Mouse (Mus musculus) Muller cell, postnatal 12 days (primary cell): ENCODE results near the gene A430078G23Rik.
"Not testable (repeated sequence)": the region's sequence is repeated elsewhere in the genome, so short reads cannot be mapped to it uniquely, and the experiment has no call there.

Experiments
- DNase-seq: peaks from one replicate; pipeline ENCODE4 v3.0.0-alpha.2; 2015; ENCODE audit errors: inconsistent ontology term

A430078G23Rik gene

DNA sequence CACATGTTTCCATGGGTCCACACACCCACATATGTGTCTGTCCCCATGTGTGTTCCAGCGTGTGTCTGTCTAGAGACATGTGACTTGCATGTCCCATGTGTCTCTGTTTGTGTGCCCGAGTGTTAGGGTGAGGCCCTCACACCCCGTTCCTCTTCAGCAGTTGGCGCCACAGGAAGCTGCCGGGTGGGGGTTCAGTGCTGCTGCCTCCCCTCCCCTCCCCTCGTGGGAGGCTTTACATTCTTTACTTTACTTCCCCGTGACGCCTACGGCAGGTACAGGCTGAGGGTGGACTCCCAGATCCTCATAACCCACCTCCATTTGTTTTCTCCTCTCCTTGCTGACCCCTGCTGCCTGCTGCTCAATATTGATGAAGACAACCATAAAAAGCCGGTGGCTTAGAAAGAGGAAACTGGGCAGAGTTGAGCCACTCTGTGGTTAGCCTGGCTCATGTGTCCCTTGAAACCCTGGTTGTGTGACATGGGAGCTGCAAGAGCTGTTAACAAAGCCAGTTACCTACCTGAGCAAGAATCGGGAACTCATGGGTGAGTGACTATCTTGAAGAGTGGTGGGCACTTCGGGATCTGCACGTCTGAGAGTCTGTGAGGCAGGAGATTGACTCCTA, at the start of gene A430078G23Rik:
Gene A430078G23Rik, plus strand, starts transcription at position 227 of the 622 bp plus-strand sequence.
- DNase-seq, result no peak

DNA sequence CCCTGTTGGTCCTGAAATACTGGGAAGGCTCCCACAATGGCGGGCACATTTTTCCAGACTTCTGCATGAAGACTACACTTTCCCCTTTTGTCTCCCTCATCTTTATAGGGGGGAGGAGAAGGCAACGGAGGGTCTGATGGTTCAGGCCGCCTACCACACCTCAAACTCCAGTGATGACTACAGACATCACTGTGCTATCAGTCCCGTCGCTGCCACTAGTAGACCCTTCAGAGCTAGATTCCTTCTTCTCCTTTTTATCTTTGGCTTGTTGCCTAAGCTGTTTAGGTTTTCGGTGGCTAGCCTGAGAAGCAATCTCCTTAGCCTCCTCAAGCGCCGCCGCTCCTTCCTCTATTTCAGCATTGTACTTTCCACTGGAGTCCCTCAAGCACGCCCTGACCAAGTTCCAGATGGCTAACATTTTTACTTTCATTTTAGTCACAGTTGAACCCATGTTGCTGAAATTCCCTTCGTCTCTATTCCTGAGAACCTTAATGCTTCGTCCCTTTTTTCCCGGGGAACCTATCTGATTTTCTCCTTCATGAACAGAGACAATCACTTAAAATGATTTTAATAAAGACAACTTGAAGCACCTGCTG, 44.9 kb upstream of the A430078G23Rik start:
- not testable (repeated sequence) for DNase-seq

DNA sequence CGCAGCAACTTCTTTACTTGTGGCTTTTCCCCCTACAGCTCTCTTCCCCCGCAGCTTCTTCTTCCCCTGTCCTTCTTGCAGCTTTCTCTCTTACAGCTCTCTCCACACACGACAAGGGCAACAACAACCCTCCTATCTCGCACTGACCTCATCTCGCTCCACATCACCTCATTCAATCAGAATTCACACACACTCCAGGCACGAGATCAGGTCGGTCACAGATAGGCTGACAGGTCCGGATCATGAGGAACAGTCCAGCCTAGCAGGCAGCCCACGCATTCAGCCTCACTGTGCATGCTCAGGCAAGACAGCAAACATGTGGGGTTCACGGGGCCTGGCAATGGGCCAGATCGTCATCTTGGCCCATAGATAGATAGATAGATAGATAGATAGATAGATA, 43.6 kb upstream of the A430078G23Rik start:
- DNase-seq, result no peak

DNA sequence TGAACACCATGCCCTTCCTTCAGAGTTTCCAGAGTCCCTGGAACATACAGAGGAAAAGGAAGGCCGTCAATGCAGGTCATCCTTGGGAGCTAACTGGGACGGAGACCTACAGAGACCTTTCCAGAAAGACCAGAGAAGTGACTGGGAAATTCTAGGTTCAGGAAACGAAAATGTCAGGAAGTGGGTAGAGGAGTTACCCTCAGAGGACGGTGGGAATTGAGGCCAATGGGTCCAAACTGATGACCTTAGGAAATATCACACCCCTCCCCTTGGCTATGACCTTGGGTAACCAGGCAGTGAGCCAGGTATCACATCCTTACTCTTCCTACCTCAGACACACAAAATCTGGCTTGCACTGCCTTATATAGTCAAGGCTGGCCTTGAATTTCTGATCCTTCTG, 41.7 kb upstream of the A430078G23Rik start:
- DNase-seq, result no peak

DNA sequence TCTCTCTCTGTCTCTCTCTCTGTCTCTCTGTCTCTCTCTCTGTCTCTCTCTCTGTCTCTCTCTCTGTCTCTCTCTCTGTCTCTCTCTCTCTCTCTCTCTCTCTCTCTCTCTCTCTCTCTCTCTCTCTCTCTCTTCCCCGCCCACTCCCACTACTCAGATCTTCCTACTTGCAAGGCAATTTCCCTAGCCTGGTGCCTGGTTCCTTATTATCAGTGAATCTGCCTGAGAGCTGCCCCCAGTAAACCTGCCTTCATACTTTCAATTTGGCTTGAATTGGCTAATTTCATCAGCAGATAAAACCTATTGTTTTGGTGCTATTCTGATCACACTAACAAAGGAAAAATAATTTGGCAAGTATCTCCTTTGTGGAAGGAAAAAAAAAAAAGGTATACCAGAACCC, 39.8 kb upstream of the A430078G23Rik start:
- DNase-seq, result not testable (repeated sequence)

DNA sequence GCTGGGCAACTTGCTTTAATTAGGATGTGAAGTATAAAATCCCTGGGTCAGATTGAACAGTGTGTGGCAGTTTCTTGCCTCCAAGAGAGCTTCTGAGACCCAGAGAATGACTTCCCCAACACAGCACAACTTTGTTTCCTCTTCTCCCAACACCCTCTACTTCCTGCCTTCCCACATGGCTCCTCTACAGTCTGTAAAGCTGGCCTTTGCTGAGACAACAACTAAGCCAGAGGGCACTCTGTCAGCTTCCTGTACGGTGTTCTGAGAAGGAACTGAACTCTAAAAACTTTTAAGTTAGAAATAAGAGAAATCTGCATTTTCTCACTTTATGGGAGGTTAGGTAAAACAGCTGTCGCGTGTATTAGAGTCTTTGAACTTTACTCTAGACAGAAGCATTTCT, 39.4 kb upstream of the A430078G23Rik start:
- no peak for DNase-seq

DNA sequence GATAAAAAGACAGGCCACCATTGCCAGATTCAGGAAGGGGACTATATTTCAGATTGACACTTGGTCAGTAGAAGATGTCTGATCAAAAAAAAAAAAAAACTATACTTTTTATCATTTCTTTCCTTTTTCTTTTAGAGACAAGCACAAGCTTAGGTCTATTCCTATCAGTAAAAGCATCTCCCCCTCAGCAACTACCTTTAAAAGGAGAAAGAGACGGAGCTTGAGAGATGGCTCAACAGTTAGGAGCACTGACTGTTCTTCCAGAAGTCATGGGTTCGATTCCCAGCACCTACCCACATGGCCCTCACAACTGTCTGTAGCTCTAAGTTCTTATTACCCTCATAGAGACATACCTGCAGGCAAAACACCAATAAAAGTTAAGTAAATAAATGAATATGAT, 38.9 kb upstream of the A430078G23Rik start:
- no peak for DNase-seq

DNA sequence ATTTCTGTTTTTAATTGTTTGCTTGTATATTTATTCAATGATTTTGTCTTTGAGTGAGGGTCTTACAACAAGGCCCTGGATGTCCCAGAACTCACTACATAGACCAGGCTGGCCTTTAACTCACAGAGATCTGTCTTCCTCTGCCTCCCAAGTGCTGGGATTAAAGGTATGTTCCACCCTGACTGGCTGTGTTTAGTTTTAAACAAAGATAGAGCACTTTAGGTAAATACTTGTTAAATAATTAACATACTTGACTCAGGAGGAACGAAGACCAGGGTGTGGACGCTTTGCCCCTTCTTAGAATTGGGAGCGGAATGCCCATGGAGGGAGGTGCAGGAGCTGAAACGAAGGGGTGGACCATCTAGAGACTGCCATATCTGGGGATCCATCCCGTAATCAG, 36.6 kb upstream of the A430078G23Rik start:
- no peak for DNase-seq

DNA sequence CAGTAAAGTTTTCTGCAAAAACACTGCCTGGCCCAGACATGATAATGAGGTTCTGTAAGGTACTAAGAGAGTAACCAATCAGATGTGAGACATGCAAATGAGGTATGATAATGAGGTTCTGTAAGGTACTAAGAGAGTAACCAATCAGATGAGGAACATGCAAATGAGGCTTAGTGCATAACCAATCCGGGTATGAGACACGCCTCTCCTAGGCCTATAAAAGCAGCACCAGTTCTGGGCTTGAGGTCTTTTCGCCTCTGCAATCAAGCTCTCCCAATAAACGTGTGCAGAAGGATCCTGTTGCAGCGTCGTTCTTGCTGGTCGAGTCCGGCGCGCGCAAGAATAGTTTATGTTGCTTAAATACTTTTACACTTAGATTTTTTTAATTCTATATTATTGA, 33.9 kb upstream of the A430078G23Rik start:
- DNase-seq, result not testable (repeated sequence)

DNA sequence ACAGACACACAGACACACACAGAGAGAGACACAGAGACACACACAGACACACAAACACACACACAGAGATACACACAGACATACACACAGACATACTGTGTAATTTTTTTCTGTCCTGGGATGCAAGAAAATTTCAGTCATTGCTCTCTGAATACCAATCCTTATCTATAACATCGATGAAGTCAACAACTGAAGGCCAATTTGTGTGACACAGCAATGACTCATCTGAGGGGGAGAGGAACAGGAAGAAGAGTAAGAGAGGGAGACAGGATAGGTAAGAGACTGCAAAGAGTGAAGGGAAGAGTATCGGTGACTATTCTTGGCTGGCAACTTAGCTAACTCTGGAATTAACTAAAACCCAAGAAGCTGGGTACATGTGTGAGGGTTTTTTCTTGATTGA, 29.0 kb upstream of the A430078G23Rik start:
- DNase-seq, result no peak

DNA sequence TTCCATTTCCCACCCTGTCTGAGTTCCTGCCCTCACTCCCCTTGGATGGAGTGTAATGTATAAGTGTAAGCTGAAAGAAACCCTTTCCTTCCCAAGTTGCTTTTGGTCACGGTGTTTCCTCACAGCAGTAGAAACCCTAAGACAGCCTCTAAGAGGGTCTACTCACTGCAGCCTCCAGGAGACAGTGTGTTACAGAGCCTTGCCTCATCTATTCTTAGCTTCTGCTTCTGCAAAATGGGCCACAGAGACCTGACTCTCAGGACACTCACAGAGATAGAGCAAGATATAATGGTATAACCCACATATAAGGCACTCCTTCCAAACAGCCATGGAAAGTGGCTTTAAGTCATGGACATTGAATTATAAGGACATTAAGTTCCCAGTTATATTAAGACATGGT, 26.2 kb upstream of the A430078G23Rik start:
- DNase-seq, result no peak

DNA sequence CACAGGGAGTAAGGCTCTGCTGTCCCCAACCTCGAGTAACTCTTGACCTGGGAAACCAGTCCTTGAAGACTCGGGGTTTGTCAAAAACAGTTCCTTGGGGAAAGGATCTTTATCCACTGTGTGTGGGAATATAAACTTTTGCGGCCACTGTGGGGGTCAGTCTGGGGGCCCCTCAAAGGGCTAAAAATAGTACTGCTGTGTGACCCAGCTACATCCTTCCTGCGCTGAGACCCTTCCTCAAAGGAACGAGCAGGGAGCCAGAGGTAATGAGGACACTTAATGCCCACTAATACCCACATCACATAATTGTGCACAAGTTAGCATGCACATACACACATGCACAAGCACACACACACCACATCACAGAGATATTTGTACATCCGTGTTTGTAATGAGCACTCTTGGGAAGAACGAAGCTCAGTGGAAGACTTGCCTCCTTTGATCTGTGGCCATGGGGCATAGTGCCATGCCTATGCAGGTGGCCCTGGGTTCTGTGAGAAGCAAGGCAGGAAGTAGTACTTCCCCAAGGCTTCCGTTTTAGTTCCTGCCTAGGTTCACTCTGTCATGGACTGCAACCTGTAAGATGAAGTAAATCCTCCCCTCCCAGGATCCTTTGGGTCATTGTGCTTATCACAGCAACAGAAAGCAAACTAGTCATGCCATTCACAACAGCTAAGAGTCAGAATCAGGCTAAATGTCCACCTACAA, 25.5 kb upstream of the A430078G23Rik start:
- no peak for DNase-seq

DNA sequence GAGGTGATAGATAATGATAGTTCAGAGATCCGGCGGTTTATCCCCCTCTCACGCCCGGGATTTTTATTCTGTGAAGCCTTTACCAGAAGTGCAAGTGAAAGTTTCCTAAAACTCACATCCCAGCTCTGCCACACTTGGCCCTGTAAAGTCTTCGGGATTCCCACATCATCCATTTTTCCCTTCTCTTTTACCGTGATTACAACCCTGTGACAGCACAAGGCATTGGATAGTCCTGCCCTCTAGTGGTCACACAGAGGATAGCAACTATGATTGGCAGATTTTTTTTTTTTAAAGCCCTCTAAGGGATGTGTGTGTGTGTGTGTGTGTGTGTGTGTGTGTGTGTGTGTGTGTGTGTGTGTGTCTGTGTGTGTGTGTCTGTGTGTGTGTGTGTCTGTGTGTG, 22.6 kb upstream of the A430078G23Rik start:
- peak; percentile 28 for DNase-seq

DNA sequence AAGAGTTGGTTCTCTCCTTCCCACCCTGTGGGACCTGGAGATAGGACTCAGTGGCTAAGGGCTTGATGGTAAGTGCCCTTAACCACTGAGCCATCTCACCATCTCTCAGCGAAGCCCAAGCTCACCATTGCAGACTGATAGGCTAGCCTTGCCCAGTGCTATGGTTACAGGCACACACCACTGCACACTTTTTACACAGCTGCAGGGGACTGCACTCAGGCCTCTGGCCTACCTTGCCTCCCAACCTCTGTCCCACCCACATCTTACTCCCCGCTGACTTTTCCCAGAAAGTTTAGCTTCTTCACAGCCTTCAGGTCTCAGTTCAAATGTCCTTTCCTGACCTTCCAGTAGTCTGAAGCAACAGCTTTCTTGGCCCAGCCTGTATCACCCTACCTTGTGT, 21.5 kb upstream of the A430078G23Rik start:
- no peak for DNase-seq

DNA sequence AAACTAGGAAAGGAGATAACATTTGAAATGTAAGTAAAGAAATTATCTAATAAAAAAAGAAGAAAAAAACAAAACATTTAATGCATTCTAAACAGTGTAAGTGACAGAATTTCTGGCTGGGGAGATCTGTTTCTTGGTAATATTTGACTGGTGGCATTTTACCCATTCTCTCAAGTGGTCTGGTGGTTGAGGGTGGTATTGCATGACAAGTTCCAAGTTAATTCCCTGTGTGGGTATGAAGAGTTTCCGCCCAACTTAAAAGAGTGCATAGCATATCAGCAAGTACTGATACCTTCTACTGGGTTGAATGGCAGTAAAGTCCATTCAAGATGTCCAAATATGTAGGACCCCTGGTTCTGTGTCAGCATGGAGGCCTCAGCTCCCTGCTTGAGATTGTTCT, 17.3 kb upstream of the A430078G23Rik start:
- DNase-seq, result no peak

DNA sequence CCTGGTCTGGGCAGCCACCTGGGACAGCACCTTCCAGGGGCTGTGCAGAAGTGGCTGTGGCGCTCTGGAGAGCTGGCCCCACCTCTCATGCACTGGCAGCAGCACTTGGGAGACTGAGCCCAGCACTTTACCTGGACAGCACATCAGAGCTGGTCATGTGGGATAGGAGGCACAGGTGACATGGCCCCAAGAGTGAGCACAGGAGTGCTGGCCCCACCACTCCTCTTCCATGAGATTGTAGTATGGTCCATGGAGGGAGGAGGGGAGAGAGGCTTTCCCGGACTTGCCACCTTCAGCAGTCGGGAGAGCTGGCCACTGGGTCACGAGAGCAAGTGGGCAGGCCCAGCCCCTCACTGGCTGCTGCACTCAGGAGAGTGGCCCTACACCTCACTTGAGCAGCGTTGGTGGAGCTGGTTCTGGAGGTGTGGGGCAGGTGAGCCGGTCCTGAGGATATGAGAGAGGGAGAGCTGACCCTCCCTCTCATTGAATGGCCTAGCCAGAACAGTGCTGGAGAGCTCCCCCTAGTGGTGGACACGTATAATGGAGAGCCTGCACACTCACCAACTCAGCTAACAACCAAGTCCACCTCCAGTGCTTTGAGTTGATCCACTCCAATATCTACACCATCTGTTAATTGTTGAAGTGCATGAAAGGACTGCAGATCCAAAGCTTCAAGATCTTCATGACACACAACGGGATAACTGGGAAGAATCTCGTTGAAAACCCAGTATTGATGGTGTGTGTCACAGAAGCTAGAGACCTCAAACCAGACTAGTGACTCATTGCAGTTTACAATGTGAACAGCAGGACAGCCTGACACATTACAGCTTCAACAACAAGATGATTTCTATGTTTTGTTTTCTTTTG, 16.3 kb upstream of the A430078G23Rik start:
- peak; percentile 23 for DNase-seq

DNA sequence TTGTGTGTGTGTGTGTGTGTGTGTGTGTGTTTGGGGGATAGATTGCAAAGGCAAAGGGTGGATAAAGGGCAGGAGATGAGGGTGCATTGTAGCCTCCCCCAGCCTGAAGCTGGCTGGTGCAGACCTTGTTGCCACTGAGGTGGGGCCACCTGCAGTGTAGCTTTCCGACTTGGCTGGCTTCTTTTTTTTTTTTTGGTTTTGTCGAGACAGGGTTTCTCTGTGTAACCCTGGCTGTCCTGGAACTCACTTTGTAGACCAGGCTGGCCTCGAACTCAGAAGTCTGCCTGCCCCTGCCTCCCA, 15.7 kb upstream of the A430078G23Rik start:
- DNase-seq, result not testable (repeated sequence)

DNA sequence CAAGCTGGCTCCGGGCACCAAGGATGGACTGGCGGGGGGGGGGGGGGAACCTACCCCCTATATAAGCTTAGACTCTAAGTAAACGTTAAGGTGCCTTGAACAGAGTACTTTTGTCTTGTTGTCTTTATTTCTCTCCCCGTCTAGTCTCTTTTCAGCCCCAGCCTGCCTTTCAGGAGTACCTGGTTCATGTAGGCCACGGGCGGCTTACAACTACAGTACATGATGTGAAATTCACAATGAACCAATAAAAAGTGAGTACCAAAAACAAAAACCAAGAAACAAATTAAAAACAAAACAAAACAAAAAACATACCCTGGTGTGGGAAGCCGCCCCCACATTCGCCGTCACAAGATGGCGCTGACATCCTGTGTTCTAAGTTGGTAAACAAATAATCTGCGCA, 15.2 kb upstream of the A430078G23Rik start:
- DNase-seq, result no peak

DNA sequence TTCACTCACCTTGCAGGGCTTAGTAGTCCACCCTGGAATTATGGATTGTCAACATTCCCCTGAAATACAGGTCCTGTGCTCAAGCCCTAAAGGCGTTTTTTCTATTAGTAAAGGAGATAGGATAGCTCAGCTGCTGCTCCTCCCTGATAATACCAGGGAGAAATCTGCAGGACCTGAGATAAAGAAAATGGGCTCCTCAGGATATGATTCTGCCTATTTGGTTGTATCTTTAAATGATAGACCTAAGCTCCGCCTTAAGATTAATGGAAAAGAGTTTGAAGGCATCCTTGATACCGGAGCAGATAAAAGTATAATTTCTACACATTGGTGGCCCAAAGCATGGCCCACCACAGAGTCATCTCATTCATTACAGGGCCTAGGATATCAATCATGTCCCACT, 12.5 kb upstream of the A430078G23Rik start:
- DNase-seq, result not testable (repeated sequence)

DNA sequence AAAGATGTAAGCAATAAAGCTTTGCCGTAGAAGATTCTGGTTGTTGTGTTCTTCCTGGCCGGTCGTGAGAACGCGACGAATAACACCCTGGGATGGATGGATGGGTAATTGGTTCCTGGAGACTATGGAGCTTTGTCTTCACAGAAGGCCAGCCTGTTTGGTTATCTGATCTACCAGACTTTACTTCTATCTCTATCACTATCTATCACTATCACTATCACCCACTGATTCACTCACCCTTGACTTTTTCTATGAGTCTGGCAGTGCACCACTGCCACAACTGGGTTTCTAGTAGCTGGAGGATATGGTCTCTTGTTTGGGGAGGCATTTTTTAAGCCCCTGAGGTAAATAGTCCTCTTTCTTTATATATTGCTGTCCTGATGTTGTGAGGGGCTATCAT, 7.9 kb upstream of the A430078G23Rik start:
- DNase-seq, result no peak

DNA sequence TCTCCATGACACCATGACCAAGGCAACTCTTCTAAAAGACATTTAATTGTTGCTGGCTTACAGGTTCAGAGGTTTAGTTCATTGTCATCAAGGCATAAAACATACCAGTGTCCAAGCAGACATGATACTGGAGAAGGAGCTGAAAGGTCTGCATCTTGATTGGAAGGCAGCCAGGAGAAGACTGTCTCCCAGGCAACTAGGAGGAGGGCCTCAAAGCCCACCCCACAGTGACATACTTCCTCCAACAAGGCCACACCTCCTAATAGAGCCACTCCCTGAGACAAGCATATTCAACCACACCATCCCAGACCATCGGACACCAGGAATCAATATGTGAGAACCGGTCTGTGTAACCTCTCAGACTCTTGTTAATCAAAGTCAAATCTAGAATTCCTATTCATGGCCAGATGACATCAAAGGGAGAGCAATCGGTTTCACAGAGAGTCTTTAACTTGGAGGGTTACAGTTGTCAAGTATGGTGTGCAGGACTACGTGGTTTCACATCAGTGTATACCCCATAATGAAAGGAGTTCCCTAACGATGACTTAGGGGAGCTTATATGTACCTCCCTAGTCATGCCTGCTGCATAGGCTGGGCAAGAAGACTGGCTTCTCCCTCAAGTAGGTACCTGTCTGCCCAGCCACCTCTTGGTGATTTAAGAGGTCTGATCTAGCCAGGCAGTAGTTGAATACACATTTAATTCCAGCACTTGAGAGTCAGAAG, 6.4 kb upstream of the A430078G23Rik start:
- no peak for DNase-seq
